Mouse (Mus musculus) frontal cortex, postnatal 14 days (tissue): ENCODE results near the gene Snx27.

Source experiments
- DNase-seq, 2 experiments: peaks; one replicate each; pipeline ENCODE4 v3.0.0; 2022; ENCODE audit warnings: low spot score in 2 of 2

Gene Snx27

GRCm38 (mm10) chr3:94582456-94582891 is at the start of gene Snx27:
TSS of gene Snx27 (minus strand) at chr3:94582716.
- DNase-seq = peak; percentile 88 to 89

DNA sequence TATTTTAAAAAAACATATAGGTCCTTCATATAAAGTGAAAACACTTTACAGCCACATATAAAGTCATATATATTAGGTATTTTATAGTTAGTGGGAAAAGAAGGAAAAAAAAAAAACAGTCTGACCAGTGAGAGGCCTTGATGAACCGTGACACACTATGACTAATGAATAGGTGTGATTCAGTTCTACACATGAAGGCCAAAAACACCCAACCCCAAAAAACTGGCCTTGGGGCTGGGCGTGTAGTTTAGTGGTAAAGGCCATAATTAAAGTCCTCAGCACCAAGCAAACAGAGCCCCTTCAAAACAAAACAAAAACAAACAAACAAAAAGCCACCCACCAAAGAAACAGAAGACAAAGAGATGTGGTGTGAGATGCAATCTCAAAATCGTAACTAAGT is 47.4 kb upstream of the Snx27 start:
- DNase-seq = no peak

DNA sequence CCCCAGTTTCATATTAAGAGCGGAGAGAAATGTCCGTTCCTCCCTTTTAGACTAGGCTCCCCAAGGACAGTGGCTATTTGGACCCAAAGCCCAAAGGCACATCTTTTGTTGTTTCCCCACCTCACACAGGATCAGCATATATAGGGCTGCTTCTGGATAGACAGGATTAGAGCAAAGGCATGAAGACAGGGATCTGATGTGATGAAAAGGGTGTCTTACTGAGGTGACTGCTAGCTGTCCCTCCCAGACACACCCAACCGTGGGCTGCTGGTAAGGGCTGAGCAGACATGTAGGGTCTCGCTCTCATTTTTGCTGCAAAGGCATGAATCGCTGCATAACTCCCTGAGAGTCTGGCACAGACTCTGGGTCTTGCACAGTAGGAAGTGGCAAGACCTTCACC is 46.2 kb upstream of the Snx27 start:
- DNase-seq = no peak

DNA sequence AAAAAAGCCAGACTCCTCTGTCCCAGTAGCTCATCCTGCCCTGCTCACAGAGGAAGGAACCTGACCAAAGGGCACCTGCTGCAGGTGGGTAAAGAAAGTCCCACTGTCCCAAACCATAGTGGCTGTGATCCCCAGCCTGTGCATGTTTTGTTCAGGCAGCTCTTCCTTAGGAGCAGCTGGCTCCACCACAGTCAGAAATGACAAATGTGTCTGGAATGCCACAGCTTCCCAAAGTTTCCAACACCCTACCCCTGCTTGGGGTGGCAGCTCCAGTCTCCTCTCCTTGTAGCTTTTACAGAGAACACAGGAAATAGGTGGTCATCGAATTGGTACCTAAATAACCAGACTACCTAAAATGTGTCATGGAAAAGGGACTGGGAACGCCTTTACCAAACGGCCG is 41.8 kb upstream of the Snx27 start:
- DNase-seq = no peak

- no peak for DNase-seq
These were observed 40.0 kb upstream of the Snx27 start for GRCm38 (mm10) chr3:94622550-94622949.

GRCm38 (mm10) chr3:94621740-94622507 is 39.4 kb upstream of the Snx27 start:
- DNase-seq = no peak

- no peak for DNase-seq
These were observed 34.2 kb upstream of the Snx27 start for GRCm38 (mm10) chr3:94616717-94617116.

DNA sequence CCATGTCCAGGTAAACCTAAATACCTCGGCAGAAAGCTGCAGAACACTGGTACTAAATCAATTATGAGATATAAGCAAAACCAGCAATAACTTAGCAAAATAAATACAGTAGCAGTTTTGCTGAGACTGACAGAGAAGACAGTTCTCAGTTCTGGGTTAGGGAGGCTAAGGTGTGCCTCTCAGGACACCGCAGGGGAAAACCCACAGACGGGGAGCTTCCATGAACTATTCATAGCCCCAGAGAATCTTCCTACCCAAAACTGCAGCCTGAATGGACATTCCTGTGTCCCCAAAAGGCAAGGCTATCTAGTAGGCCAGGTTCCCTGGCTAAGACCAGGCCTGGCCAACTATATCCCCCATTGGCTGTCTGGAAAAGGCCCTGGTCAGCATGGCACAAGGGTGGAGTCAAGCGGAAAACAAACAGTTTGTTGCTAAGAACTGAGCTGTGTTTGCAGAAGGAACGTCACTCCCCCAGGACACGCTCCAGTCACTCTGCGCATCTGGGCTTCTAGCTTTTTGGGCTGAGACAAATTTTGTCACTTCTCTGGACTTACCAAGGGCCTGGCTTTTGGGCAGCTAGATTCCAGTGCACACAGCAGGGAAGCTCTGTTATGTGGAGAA is 30.9 kb upstream of the Snx27 start:
- DNase-seq = no peak

GRCm38 (mm10) chr3:94612274-94612673 is 29.8 kb upstream of the Snx27 start:
- no peak for DNase-seq

DNA sequence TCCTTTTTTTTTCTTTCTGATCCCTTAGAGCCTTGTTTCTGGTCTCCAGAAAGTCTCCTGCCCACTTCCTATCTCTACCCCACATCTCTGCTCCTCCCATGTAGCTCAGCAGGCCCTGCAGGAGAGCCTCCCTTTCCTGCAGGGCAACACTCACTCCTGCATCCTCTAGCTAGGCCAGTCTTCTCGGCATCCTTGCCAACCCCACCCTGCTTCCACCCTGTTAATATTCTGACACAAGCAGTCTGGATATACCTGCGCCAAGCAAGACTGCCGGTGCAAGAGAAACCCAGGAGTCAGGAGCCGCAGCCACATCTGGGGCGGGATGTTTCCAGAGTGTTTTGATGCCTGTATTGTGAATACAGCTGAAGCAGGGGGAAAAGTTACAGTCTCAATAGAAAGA is 29.3 kb upstream of the Snx27 start:
- DNase-seq = no peak

DNA sequence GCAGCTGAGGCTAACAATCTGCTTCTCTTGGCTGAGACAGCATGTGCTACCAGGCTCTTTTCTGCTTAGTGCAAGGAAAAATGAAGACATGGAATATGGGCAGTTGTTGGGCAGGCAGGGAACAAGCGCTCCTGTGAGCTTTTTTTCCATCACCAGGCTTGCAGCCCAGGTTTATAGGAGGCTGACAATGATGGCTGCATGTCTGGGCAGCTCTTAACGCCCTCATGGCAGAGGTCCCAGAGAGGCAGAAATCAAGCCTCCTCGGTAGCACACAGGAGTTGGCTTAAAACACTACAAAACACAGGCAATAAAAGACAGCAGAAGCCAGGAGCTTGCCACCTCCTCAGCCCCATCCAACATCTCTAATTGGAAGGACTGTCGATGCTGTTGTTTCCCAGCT is 28.8 kb upstream of the Snx27 start:
- DNase-seq = no peak

GRCm38 (mm10) chr3:94610581-94610980 is 28.1 kb upstream of the Snx27 start:
- DNase-seq = no peak

DNA sequence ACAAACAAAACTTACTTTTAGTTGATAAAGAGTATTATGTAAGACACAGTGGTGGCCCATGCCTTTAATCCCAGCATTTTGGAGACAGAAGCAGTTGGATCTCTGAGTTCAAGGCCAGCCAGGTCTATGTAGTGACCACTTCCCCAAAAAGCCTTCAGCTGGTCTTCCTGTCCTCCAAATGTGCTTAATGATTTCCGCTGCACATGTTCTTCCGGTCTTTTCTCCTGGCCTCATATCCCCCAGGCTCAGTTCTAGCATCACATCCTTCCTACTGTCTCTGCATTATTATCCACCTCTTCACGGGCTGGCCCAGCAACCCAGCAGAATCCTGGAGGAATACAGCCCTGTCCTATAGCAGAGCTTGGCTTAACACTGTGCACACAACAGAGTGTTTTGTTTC is 27.1 kb upstream of the Snx27 start:
- no peak for DNase-seq

DNA sequence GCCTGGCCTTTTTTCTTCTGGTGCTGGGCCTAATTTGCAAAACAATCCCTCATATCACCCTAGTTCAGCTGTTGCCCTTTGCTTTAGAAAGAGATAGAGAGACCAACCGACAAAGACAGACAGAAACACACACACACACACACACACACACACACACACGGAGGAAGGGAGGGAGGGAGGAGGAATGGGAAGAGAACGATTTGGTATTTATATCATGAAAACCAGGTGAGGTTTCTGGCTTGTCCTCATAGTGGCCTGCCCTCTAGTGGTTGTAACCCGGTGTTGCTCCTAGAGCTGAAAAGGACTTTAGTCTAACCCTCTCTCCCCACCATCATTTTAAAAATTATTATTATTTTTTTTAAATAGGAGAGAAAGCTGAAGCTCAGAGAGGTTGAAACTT is 19.4 kb upstream of the Snx27 start:
- DNase-seq = peak in 1 of 2 experiments; percentile 29

DNA sequence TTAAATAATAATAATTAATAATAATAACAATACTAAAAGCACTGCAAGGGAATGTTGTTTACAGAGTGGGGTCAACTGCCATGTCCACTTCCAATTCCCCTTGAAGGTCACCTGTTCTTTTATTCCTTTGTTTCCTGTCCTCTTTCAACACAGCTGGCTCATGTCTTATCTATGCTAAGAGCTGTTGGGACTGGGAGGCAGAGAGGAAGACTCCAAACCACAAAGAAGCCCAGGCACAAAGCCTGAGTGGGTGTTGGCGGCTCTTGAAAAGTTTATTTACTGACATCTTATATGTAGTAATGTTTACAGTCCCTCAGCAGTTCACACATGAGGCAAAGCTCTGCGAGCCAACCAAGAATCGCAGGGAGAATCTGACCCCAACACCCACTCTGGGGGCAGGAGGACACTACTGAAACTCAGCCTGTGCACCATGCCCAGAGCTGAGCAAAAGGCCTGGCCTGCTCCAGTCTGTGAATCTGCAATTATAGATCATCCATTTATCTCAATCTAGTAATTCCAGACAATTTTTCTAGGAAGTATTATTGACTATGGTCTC is 14.8 kb upstream of the Snx27 start:
- DNase-seq = no peak

GRCm38 (mm10) chr3:94595871-94596287 is 13.4 kb upstream of the Snx27 start:
- DNase-seq = no peak

DNA sequence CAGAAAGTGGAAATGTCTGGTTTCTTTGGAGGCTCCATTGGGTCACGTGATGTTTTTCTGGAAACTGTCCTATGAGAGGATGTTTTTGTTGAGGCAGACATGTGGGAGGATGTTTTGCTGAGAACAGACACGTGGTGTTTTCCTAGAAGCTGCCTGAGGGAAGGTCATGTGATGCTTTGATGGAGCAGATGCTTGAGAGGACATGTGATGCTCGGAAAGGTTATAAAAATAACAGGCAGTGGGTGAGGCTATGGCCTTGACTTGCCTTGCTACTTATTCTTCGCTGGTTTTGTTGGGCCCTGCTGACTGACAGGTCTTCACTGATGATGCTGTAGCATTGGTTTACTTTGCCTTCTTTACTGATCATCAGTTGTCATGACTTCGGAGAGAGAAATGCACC is 8.6 kb upstream of the Snx27 start:
- no peak for DNase-seq

DNA sequence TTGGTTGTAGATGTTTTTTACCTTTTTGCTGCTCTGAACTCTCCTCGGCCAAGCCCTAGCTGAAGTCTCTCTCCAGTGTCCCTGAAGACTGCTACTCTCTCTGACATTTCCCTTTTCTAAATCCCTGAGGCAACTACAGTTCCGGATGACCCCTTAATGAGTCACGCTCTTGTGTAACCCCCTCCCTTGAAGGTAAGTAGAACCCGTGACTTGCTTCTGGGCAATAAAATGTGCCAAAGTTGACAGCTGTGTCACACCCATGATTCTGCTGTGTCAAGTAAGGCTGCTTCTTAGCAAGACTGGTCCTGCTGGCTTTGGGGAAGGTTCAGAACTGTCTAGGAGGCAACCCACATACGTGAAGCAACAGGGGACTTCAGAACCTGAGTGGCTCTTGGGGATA is 5.4 kb upstream of the Snx27 start:
- no peak for DNase-seq

- no peak for DNase-seq
These were observed 428 bp upstream of the Snx27 start for GRCm38 (mm10) chr3:94582944-94583343.

DNA sequence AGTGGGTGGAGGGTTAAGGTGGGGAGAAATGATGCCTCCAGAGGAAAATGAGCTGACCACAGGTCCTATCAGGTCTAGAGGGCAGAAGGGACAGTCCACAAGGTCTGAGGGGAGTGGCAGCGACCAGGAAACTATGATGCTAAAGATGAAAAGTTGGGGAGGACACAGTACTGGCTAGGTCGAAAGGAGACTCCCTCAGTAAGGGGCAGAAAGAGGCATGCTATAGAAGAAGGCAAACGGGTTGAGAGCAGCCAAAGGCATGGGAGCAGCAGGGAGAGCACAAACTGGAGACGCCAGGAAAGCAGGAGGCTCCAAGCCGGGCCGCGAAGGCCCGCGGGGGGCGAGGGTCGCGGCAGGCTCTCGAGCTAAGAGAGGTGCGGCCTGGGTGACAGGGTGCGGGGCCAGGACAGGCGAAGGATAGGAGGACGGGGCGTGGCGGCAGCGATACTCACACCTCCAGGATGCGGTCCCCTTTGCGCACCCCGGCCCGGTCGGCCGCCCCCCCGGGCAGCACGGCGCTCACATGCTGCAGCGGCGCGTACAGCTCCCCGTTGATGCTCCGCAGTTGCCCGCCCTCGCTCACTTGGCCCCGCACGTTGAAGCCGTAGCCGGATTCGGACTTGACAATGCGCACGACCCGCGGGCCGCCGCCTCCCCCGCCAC is 592 bp downstream of the Snx27 start:
- DNase-seq = no peak

DNA sequence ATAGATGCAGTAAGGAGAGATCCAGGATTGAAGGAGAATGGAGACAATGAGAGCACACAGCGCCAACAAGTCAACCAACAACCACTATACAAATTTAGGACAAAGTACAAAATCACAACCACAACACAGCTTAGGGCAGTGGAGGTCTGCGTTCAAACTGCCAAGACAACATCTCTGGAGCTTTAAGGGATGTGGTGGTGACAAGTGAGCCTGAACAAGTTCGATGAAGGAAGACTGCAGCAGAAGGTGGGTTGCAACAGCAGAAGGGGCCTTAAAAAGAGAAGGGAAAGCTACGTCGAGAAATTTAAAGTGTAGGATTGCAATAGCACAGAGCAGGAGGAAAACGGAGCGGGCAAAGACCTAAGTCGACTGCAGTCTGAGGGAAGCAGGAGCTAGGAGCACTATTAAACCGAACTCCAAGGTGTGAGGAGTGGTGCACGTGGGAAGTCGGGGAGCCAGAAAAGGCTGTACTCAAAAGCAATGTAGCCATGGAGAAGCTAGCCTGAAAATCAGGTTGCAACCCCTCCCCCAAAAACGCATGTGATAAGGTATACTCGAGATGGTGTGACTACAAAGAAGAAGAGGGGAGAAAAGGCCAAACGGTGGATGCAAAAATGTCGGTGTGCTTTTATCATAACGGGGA is 1.3 kb downstream of the Snx27 start:
- peak; percentile 11 to 13 for DNase-seq

GRCm38 (mm10) chr3:94574506-94574905 is 8.0 kb downstream of the Snx27 start:
- no peak for DNase-seq
